Mouse (Mus musculus) heart, embryonic 16.5 days (tissue): ENCODE data around the gene Exoc3l2. TPM values are rescaled to one million over a fixed set of nuclear protein-coding genes. Genes with fewer than 3 reads are reported as not detected.

Source experiments
- ATAC-seq: fragments of 200-750 bp; cut with Nextera tagmentation; replicated peaks from 2 replicates; pipeline ENCODE4 v1.8.0; 2017; ENCODE audit warnings: moderate number of reproducible peaks; ENCODE audit not compliant: insufficient read depth, low FRiP score; ENCODE audit errors: extremely low read depth
- H3K27ac ChIP-seq: fragments of 300-500 bp; sonication (generic); 2 replicates; pipeline ENCODE4 v1.5.1; 2014; ENCODE audit warnings: mild to moderate bottlenecking, low read length, control low read depth, moderate library complexity
- H3K27me3 ChIP-seq: fragments of 300-500 bp; sonication (generic); 2 replicates; pipeline ENCODE4 v1.6.1; 2014; ENCODE audit warnings: low read length, mixed read lengths; ENCODE audit not compliant: control insufficient read depth, insufficient read depth
- H3K36me3 ChIP-seq: fragments of 300-500 bp; sonication (generic); 2 replicates; pipeline ENCODE4 v1.6.1; 2014; ENCODE audit not compliant: control insufficient read depth, insufficient read depth
- H3K4me1 ChIP-seq: fragments of 300-500 bp; sonication (generic); 2 replicates; pipeline ENCODE4 v1.6.1; 2014; ENCODE audit warnings: low read length, mixed read lengths; ENCODE audit not compliant: control insufficient read depth, insufficient read depth
- H3K4me2 ChIP-seq: fragments of 300-500 bp; sonication (generic); 2 replicates; pipeline ENCODE4 v1.6.1; 2014; ENCODE audit warnings: low read depth, mild to moderate bottlenecking, control low read depth, low read length
- H3K4me3 ChIP-seq: fragments of 300-500 bp; sonication (generic); 2 replicates; pipeline ENCODE4 v1.5.1; 2014; ENCODE audit warnings: mild to moderate bottlenecking, control low read depth, low read length
- H3K9ac ChIP-seq: fragments of 300-500 bp; sonication (generic); 2 replicates; pipeline ENCODE4 v1.6.1; 2014; ENCODE audit warnings: low read length, control low read depth
- H3K9me3 ChIP-seq: fragments of 300-500 bp; sonication (generic); replicated peaks from 2 replicates; pipeline ENCODE4 v1.6.1; 2016; ENCODE audit warnings: low read length; ENCODE audit not compliant: control insufficient read depth
- WGBS: fragments of 180-500 bp; shearing (Covaris S2); extraction: QIAGEN DNeasy Blood & Tissue Kit; methylation state at CpG from one replicate; pipeline ENCODE4 v1.1.7; 2014; 5-methylcytosine and 5-hydroxymethylcytosine counted together
- polyA plus RNA-seq: library from polyadenylated mRNA; unstranded; fragments of >200 nt; fragmentation: Nextera tagmentation; extraction: Ambion mirVana; gene quantifications from 2 replicates; pipeline ENCODE4 v1.2.1, GENCODE M21; 2015

The Exoc3l2 gene
- polyA plus RNA-seq, 1 experiment from 2014 or later: 0.59 TPM

DNA sequence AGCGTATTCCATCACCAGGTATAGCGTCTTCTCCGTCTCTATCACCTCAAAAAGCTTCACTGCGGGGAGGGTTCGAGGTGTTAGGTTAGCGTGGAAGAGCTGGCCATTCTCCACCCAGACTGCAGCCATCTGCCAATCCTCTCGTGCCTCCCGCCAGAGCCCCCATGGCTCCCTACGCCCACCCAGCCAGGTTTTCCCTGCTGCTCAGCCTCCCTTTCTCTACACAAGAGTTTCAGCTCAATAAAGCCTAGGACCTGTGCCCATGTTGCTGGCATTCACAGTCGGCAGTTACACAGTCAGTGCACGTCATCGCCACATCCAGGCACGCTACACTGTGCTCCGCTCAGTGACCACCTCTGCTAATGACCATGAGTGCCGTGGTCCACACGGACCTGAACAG is 15.4 kb upstream of the Exoc3l2 start:
- no peak overlapping the region for H3K4me2 ChIP-seq
- ATAC-seq: no peak
- no peaks in the 10 kb centered on the region for H3K9me3 ChIP-seq
- H3K4me3 ChIP-seq: no peak overlapping the region
- H3K27ac ChIP-seq: no peak overlapping the region
- H3K27me3 ChIP-seq: no peaks in the 10 kb centered on the region
- H3K36me3 ChIP-seq: peaks cover 38% of the 10 kb centered on the region
- no peaks in the 10 kb centered on the region for H3K4me1 ChIP-seq
- H3K9ac ChIP-seq: no peak overlapping the region
- 92% methylated on average over 16 of the region's 16 CpGs for WGBS

DNA sequence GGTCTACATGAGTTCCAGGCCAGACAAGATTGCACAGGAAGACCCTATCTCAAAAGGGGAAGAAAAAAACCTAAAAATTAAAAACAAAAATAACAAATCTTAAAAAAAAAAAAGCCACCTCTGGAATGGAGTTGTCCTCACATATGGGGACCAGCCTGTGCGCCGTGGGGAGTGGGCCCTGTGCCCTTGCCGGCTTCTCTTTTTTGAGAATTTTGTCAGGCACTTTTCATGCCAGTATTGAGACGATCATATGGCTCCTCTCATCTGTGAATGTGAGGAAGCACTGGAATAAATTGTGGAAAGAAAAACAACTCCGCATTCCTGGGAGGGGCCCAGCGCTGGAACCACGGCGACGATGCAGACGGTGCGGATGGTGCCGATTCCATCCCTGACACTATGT is 14.0 kb upstream of the Exoc3l2 start:
- H3K4me1 ChIP-seq: no peaks in the 10 kb centered on the region
- no peaks in the 10 kb centered on the region for H3K9me3 ChIP-seq
- ATAC-seq: no peak
- H3K27me3 ChIP-seq: no peaks in the 10 kb centered on the region
- H3K36me3 ChIP-seq: peaks cover 34% of the 10 kb centered on the region
- H3K9ac ChIP-seq: no peak overlapping the region
- H3K27ac ChIP-seq: no peak overlapping the region
- WGBS: 73% methylated on average over 12 of the region's 12 CpGs
- H3K4me3 ChIP-seq: no peak overlapping the region
- no peak overlapping the region for H3K4me2 ChIP-seq

DNA sequence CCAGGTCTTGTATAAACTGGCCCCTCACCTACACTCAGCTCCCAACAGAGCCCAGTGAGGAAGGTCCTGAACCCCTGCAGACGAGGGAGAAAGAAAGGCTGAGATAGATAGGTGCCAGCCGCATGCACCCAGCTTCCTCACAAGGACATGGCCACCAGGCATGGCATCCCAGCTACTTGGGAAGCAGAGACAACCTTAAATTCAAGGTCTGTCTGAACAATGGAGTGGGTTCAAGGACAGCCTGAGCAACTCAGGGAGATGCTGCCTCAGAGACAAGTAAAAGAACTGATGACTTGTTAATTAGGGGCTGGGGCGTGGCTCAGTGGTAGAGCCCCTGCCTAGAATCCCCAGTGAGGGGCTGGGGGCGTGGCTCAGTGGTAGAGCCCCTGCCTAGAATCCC is 7.9 kb upstream of the Exoc3l2 start:
- Histone ChIP-seq H3K9me3 (no peaks in the 10 kb centered on the region), H3K4me2 (no peak overlapping the region), H3K4me3 (no peak overlapping the region), H3K9ac (no peak overlapping the region), H3K27me3 (no peaks in the 10 kb centered on the region), H3K27ac (no peak overlapping the region), H3K4me1 (peaks cover 24% of the 10 kb centered on the region), H3K36me3 (peaks cover 10% of the 10 kb centered on the region)
- WGBS: 91% methylated on average over 4 of the region's 4 CpGs
- no peak for ATAC-seq

DNA sequence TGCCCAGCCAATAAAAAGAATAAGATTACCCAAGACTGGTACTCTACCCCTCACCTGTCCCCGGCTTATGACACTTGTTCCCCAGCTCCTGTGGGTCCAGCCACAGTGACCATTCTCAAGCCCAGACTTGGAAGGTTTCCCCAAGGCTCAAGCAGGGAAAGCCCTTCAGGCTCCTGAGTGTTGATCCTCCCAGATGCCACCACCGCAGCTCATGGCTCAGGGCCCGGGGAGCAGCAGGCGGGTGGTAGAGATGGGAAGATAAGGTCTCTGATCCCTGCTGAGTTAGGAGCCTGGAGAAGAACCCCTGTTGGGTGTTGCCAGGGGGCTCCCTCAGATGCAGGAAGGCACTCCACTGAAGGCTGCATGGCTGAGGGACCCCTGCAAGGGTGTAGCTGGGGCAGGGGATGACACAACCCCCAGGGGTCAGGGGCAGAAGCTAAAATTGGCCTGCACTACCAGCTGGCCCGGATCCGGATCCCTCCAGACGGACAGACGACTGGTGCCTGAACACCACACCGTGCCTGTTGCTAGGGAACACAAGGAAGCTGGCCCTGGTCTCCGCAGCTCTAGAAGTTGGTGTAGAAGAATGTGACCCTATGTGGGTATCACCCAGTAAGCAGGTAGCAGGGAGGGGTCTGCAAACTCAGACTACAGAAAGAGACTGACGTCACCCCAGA is 7.2 kb upstream of the Exoc3l2 start:
- WGBS: 55% methylated on average over 11 of the region's 11 CpGs
- H3K27ac ChIP-seq: no peak overlapping the region
- no peaks in the 10 kb centered on the region for H3K9me3 ChIP-seq
- H3K4me3 ChIP-seq: no peak overlapping the region
- H3K36me3 ChIP-seq: peaks cover 10% of the 10 kb centered on the region
- ATAC-seq: no peak
- no peak overlapping the region for H3K9ac ChIP-seq
- H3K4me2 ChIP-seq: no peak overlapping the region; the same call in 1 of the 2 replicates
- H3K27me3 ChIP-seq: no peaks in the 10 kb centered on the region
- peaks cover 24% of the 10 kb centered on the region for H3K4me1 ChIP-seq

DNA sequence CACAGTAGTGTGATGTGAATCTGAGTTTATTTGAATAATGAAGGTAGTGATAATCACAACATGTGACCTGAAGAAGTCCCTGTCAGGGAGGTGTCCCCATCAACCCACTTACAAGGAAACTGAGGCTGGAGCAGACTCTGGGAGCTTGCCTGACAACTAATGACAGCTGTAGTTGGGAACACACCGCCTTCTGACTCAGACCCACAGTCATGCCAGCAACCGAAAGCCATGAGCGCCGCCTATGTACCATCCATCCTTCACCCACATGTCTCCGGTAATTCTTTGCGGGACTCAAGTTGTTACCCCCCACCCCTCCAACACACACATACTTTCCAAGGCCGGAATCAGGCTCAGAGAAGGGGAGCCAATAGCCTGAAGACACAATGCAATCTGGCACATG is 6.5 kb upstream of the Exoc3l2 start:
- no peak overlapping the region; the same call in 1 of the 2 replicates for H3K4me3 ChIP-seq
- 90% methylated on average over 7 of the region's 7 CpGs for WGBS
- peak overlapping the region; percentile 96 for H3K4me2 ChIP-seq
- H3K36me3 ChIP-seq: peaks cover 3% of the 10 kb centered on the region
- no peak for ATAC-seq
- H3K9ac ChIP-seq: no peak overlapping the region; the same call in 1 of the 2 replicates
- peaks cover 24% of the 10 kb centered on the region for H3K4me1 ChIP-seq
- H3K9me3 ChIP-seq: no peaks in the 10 kb centered on the region
- no peaks in the 10 kb centered on the region for H3K27me3 ChIP-seq
- no peak overlapping the region for H3K27ac ChIP-seq

DNA sequence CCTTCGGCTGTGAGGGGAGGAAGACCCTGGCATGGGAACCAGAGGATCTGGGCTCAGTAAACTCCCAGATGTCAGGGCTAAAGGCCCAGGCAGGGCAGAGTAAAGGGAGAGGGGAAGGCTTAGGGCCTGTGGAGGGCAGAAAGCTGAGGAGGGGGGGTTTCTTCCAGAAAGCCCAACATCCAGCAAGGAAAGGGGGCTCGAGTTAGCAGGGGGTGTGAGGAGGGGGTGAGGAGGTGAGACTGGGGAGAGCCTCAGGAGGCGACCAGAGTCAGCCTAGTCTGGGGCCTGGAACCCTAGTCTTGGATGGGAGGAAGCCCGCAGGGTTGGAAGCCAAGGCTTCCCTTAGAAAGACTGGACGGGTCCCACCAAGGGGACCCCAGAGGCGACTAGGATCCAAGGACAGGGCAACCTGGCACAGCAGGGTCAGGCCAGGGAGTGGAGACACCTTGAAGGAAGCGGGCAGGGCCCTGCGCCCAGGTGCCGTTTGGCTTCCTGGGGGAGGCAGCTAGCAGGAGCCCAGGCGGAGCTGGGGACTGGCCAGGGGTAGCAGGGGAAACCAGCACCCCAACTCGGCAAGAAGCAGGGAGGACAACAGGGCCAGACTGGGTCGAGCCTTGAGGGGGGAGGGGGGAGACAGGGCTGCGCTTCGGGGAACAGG is 5.6 kb upstream of the Exoc3l2 start:
- Histone ChIP-seq H3K27me3 (no peaks in the 10 kb centered on the region), H3K36me3 (no peaks in the 10 kb centered on the region), H3K4me1 (peaks cover 24% of the 10 kb centered on the region), H3K9ac (peak overlapping the region; percentile 90), H3K4me2 (peak overlapping the region; percentile 96), H3K27ac (peak overlapping the region; percentile 81), H3K4me3 (peak overlapping the region; percentile 86), H3K9me3 (no peaks in the 10 kb centered on the region)
- WGBS: 6% methylated on average over 14 of the region's 14 CpGs
- no peak for ATAC-seq

DNA sequence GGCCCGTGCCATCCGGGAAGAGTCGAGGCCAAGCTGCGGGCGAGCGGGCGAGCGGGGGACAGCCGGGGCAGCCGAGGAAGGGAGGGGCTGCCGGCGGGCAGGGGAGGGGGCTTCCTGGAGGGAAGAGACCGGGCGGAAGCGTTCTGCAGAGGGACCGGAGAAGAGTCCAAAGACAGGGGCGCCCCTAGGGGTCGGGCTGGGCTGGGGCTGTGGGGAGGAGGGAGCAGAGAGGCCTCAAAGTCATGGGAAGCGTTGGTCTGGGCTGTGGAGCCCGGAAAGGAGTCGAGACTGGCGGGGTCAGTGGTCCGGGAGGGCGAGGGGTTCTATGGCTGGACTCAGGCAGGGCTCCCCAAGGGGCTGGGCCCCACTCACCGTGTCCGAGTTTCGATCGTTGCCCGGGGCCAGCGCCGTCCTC is 5.1 kb upstream of the Exoc3l2 start:
- Histone ChIP-seq H3K36me3 (no peaks in the 10 kb centered on the region), H3K4me1 (peaks cover 24% of the 10 kb centered on the region), H3K27me3 (no peaks in the 10 kb centered on the region), H3K27ac (peak overlapping the region; percentile 81), H3K9me3 (no peaks in the 10 kb centered on the region), H3K9ac (peak overlapping the region; percentile 90), H3K4me3 (peak overlapping the region; percentile 86), H3K4me2 (peak overlapping the region; percentile 96)
- ATAC-seq: peak; percentile 74
- WGBS: under 1% methylated on average over 29 of the region's 31 CpGs

DNA sequence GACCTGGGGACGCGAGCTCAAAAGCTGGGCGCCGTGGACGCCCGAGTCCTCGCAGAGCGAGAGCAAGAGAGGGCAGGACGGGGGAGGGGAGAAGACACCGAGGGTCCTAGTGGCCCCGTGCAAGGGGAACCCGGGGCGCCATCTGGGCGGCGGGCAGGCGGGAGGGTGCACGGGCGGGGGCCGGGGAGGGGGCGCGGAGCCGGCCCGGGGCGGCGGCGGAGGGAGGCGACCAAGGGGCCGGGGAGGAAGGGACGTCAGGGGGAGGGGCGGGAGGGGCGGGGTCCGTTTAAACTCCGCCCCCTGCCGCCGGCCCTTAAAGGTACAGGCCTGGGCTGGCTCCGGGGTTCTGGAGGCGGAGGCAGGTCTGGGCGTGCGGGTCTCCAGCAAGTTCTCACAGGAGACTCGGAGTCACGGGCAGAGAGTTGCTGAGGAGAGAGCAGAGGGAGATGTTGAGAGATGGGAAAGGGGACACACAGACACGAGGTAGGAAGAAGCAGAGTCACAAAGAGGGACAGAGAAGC is 4.5 kb upstream of the Exoc3l2 start, which contains the start of gene Mark4:
TSS of gene Mark4 (minus strand) at position 231 of the 521 bp plus-strand sequence.
- Histone ChIP-seq H3K9ac (peak within 1 kb of the TSS; percentile 90), H3K36me3 (no peaks in the 10 kb centered on the region), H3K27ac (peak within 1 kb of the TSS; percentile 81), H3K4me3 (peak within 1 kb of the TSS; percentile 86), H3K9me3 (no peaks in the 10 kb centered on the region), H3K4me2 (peak within 1 kb of the TSS; percentile 96), H3K27me3 (no peaks in the 10 kb centered on the region), H3K4me1 (peaks cover 24% of the 10 kb centered on the region)
- WGBS: 3% methylated on average over 24 of the region's 42 CpGs
- ATAC-seq: peak; percentile 90
